Mouse (Mus musculus): ENCODE measurements at regions not wholly inside any gene's neighbourhood (a gene's known extent, or its start where the extent isn't known, plus 50 kb on each side); places are given as distances from the start of the nearest gene placed in this dataset.

DNA sequence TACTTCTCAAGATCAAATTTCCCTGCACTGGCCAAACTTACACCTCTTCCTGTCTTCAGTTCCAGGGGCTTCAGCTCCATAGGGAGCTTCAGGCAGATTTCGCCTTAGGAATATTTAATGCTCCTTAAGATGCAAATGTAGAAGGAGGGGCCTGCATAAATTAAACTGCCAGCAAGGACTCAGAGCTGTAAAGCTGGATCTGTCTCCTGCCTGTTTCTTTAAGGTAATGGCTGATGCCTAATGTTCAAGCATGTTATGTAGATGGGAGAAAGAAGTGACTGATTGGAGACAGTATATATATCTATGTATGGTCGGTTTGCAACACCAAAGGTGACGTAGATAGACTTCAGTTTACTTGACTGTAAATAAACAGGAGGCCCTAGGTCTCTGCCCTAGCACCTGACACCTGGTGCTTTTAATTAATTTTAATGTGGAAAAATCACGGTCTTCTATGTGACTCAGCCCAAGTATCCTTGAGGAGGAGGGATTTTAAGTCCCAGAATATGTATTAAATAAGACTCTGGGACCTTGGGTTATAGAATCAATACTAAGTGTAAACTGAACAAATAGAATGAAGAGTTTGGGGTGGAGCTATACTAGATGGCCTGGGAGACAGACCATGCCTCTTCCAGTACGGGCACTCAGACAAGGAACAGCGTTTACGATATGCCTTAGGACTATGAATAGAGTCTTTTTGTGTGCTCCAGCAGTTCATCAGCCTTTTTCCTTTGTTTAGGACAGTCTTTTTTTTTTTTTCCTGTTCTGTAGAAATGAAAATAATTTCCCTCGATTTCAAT lies 651.7 kb upstream of the Lmcd1 start:
- DNase-seq (ENCODE audit: extremely low spot score in 1 of 2, low spot score in 1 of 2), result no peak

GRCm38 (mm10) chr6:111622481-111623139 lies 650.9 kb upstream of the Lmcd1 start:
- DNase-seq (ENCODE audit: extremely low spot score in 1 of 2, low spot score in 1 of 2), result no peak

- no peak for DNase-seq (ENCODE audit: extremely low spot score in 1 of 2, low spot score in 1 of 2)
These were observed 650.4 kb upstream of the Lmcd1 start for GRCm38 (mm10) chr6:111623140-111623497.

GRCm38 (mm10) chr6:111625501-111625900 lies 648.1 kb upstream of the Lmcd1 start:
- DNase-seq (ENCODE audit: extremely low spot score in 1 of 2, low spot score in 1 of 2), result no peak

- DNase-seq (ENCODE audit: extremely low spot score in 1 of 2, low spot score in 1 of 2), result no peak
These were observed 620.8 kb upstream of the Lmcd1 start for GRCm38 (mm10) chr6:111652736-111653135.

GRCm38 (mm10) chr6:111659957-111660356 lies 613.6 kb upstream of the Lmcd1 start:
- DNase-seq (ENCODE audit: extremely low spot score in 1 of 2, low spot score in 1 of 2), result no peak

DNA sequence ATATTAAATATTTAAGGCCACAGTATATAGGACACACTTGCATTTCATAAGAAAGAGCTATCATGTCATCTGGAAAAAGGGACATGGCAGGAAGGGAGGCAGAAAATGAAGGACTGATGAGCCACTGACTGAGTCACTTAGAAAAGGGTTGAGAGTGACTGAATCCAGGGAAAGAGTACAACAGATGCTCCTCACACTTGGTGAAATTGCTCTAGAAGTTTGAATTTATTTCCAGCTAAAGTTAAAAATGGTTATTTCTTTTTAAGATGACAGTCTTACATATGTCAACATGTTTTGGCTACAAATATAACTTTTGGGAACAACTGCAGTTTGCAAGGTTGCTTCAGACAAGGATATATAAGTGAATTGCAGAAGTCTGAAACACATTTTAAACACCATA lies 609.0 kb upstream of the Lmcd1 start:
- DNase-seq (ENCODE audit: extremely low spot score in 1 of 2, low spot score in 1 of 2), result no peak

GRCm38 (mm10) chr6:111684911-111685310 lies 588.6 kb upstream of the Lmcd1 start:
- DNase-seq (ENCODE audit: extremely low spot score in 1 of 2, low spot score in 1 of 2), result no peak

DNA sequence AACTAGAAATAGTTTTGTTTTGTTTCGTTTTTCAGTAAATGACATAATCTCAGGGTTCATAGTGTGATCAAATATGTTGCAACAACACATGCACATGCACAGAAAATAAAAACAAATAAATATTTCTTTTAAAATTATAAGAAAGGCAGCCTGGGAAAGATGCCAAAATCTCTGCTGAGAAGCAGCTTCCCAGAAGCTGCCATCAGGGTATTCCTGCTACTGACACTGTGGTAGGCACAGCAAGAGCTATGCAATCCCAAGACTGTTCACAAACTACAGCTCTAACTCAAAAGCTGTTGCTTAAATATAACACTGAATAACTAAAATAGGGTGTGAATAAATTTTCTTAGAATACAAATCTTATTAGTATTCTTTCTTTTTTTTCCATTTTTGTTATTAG lies 570.7 kb upstream of the Lmcd1 start:
- no peak for DNase-seq (ENCODE audit: extremely low spot score in 1 of 2, low spot score in 1 of 2)

DNA sequence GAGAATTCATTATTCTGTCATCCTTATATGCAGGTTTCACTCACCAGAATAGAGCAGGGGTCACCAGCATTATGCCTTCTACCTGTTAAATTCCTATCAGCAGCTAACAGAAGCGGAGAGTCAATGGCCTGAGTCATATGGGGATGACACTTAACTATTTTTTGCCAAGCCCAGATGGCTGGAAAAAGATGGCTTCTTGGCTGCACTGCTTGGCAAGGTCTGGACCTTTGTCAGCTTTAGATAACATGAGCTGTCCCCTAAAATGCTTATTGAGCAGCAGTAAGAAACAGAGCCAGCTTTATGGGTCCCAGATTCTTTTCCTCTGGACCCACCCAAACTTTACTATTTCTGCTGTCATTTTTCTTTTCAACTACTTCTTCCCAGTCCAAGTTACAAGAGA lies 565.3 kb upstream of the Lmcd1 start:
- no peak for DNase-seq (ENCODE audit: extremely low spot score in 1 of 2, low spot score in 1 of 2)

- no peak for DNase-seq (ENCODE audit: extremely low spot score in 1 of 2, low spot score in 1 of 2)
These were observed 547.6 kb upstream of the Lmcd1 start for GRCm38 (mm10) chr6:111725969-111726368.

DNA sequence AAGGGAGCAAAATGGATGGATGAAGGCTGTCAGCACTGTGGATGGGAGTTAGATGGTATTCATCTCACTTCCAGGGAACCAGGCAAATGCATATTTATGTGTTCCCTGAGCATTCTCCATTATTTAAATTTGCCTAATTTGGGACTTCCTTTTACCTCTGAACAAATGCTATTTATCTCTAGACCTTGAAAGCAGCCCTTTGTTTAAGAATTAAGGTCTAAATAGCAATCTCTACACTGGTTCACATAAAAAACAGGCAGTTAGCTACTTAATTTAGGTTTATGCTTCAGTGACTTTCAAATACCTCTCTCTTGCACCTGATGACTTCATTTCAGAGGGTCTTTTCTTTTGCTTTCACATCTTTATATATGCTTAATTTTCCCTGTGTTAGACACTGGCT lies 543.2 kb upstream of the Lmcd1 start:
- no peak for DNase-seq (ENCODE audit: extremely low spot score in 1 of 2, low spot score in 1 of 2)

DNA sequence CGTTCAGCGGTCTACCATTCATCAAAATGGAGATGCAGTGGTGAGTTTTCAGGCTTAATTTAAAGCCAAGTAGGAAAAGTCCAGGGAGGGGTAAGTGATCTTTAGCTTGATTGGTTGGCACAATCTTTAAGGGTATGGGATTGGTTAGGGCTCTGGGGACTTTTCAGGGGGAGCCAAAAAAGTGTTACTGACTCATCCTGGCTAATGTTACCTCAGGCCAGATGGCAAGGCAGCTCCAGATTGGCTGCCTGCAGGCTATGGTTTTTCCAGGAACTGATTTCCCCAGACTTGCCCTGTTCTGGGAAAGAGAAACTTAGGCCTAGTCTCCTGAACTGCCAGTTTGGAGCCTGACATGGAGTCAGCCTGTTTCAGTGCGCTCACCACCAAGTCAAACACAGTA lies 539.6 kb upstream of the Lmcd1 start:
- peak; percentile 8 for DNase-seq (ENCODE audit: extremely low spot score in 1 of 2, low spot score in 1 of 2)

GRCm38 (mm10) chr6:111738983-111739382 lies 534.6 kb upstream of the Lmcd1 start:
- DNase-seq (ENCODE audit: extremely low spot score in 1 of 2, low spot score in 1 of 2), result peak; percentile 16 to 17

DNA sequence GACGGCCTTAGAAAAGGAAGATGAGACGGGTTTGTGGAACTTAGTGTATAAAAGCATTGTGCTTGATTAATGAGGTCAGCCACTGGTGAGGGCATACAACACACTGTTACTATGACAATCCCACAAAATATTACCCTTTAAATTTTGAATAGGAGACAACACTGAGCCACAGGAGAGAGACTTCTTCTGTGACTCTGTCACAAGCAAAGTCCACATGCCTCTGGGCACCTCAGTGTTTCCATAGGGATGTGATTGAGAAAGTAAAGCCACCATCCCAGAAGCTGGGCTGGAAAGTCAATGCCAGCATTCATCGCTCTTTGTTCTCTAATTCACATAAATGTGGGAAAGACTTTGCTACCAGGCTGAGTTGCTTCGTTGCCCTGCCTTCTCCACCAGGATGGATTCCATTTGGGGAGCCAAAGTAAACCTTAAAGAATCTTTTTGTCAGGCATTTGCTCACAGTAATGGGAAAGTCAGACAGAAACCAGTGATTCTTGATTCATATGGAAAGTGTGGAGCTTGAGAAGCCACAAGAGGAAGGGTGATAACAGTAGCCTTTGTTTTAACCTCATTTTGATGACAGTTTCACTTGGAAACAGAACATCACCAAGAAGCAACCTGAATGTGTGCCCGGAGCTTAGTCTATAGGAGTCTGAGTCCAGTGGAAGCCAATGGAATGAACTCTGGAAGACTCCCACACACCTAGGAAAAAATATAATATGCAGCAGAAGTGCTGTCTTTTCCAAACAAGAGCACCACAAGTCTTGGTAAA lies 491.7 kb upstream of the Lmcd1 start:
- no peak for DNase-seq (ENCODE audit: extremely low spot score in 1 of 2, low spot score in 1 of 2)

DNA sequence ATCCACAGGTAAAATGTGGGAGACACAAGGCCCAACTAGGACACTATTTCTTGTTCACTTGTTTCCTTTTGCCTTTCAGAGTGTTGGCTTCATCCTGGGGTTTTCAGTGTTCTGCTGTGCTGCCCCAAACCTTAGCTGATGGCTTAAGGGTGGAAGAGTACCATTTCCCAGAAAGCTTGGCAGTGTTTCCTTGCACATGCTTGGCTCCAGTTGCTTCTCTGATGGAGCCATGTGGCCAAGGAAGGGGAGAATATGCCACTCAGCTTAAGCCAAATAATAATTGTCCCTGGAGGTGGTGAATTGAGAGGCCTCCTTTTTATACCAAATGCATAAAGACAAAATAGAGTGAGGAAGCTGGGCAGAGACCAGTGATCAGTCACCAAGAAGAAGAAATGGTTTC lies 464.9 kb upstream of the Lmcd1 start:
- no peak for DNase-seq (ENCODE audit: extremely low spot score in 1 of 2, low spot score in 1 of 2)

DNA sequence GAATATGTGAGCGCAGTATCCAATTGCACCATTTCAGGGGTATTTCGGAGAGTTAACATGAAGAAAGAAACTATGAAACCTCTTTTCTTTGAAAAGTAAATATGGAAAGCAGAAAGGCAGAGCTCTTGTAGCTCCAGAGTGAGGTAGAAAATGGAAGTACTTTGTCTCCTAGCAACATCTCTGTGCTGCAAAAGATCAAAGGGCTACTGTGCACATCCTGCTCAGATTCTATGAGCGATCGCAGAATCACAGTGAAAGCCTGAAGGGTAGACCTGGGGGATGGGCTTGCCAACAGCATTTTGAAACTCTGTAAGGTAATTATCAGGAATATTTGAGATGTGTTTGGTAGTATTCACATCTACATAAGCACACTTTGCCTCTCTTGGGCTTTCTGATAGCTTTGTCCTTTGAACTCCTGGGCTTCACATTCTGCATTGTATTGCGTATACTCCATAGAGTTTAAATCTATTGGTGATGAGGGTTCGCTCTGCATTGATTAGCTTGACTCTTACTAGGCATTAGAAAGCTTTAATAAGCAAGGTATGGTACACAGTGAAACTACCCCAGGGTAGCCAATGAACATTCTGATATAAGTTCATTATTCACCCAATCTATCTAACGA lies 459.5 kb upstream of the Lmcd1 start:
- no peak for DNase-seq (ENCODE audit: extremely low spot score in 1 of 2, low spot score in 1 of 2)

DNA sequence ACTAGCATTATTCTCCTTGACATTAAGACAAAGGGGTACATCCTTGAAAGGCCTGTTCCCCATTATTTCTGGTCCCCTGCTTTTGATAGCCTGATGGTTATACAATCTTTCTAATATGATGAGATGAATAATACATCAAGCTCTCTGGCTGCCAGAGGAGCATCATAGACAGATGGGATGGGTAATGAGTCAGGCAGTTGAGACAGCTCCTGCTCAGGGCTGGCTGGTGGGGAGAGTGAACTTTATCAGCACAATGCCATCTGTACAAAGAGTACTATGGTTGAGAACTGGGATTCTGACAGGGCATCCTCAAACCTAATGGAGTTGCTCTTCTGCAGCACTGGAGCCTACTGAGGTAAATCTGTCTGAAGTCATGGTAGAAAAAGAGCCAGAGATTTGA lies 458.4 kb upstream of the Lmcd1 start:
- peak in 1 of 2 experiments; percentile 7 for DNase-seq (ENCODE audit: extremely low spot score in 1 of 2, low spot score in 1 of 2)

DNA sequence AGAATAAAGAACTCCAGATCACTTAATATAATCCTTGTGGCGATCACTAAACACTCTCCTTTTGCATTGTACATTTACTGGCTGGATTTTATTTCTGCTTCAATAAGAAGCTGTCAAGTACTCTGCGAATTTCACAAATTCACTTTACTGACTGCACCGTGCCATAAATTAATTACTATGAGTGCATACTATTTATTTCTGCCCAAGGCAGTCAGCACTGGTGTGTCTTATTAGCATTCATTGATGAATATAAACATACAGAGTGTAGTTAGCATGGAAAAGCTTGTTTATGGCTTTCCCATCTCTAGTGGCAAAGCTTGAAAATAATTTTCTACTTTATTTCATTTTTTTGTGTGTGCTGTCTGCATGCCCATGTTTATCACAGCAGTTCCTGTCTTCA lies 453.3 kb upstream of the Lmcd1 start:
- no peak for DNase-seq (ENCODE audit: extremely low spot score in 1 of 2, low spot score in 1 of 2)

DNA sequence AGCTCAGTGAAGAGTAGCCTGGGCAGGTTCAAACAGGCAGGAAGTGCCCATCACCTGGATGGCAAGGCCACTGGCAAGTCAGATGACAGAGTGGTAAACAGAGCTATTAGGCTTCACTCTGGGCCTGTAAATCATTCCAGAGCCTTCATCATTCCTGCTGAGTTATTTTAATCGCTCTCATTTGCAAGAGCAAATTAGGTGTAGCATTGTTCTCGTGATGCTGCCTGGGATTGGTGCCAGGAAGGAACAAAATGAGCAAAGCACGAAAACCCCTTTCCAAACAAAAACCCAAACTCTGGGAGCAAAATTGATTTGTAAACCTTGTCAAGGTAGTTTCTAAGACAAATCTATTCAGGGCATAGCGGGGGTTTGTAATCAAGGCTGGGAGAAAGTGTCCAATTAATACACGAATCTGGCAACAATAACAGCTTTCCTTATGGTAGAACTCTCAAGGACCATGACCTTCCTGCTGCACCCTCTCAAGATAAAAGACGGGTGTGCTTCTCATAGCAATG lies 429.2 kb upstream of the Lmcd1 start:
- no peak for DNase-seq (ENCODE audit: extremely low spot score in 1 of 2, low spot score in 1 of 2)

DNA sequence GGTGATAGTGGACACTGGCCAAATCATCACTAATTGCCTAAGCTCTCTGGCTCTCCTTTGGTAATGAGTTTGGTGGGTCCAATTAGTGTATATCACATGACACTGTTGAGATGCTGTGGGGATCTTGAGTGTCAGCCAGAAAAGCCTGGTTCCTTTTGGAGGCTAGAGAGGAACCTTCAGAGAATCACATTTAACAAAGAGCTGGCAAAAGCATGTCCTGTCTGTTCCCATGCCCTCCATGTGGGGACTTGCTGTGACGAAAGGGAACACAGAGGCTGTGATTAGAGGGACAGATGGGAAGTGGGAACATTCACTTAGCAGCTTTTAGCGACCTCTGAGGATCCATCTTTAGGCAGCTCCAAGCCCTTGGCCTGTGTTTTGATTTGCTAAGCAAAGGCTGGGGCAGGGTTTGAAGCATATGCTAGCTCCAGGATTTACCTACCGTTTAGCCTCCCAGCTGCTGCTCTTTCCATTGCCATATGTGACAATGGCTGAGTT lies 407.4 kb upstream of the Lmcd1 start:
- DNase-seq (ENCODE audit: extremely low spot score in 1 of 2, low spot score in 1 of 2), result peak; percentile 19 to 20
